ENCODE assay signal across 8 mouse cellular contexts in genomic region chr4:134401856-134402570, GRCm38 (mm10). TPM values are rescaled to one million over a fixed set of nuclear protein-coding genes. Genes with fewer than 3 reads are reported as not detected.
DNase-seq lines count a peak whose midpoint lies in the region; ATAC-seq and TF ChIP-seq lines count a peak whose summit lies in the region.

No protein-coding gene starts in this region.

- peaks cover 20% of the 10 kb centered on the region for H3K4me1 ChIP-seq in lung, embryonic 16.5 days (replicated peaks; ENCODE audit: control insufficient read depth, insufficient read depth, low read length)
- H3K4me1 ChIP-seq in embryonic facial prominence, embryonic 13.5 days = peaks cover 23% of the 10 kb centered on the region
- H3K4me1 ChIP-seq in intestine, embryonic 15.5 days (replicated peaks) = peaks cover 28% of the 10 kb centered on the region

- H3K9me3 ChIP-seq in lung, embryonic 16.5 days (ENCODE audit: control insufficient read depth, low read length) = no peaks in the 10 kb centered on the region
- no peaks in the 10 kb centered on the region for H3K9me3 ChIP-seq in embryonic facial prominence, embryonic 13.5 days
- H3K9me3 ChIP-seq in intestine, embryonic 15.5 days = no peaks in the 10 kb centered on the region

- ATAC-seq in lung, embryonic 16.5 days (ENCODE audit: low read depth) = no peak
- no peak for ATAC-seq in embryonic facial prominence, embryonic 13.5 days (ENCODE audit: insufficient number of reproducible peaks, insufficient read depth, low FRiP score, low TSS enrichment, low read depth)
- ATAC-seq in intestine, embryonic 15.5 days = peak; percentile 52

- H3K4me3 ChIP-seq in lung, embryonic 16.5 days (ENCODE audit: low read length) = no peak overlapping the region
- H3K4me3 ChIP-seq in embryonic facial prominence, embryonic 13.5 days = peak overlapping the region; percentile 43; the same call in 1 of the 2 replicates
- no peak overlapping the region for H3K4me3 ChIP-seq in intestine, embryonic 15.5 days (replicated peaks)
- no peak overlapping the region for H3K4me3 ChIP-seq in myocyte

- TF ChIP-seq POLR2A in myocyte (IDR thresholded peaks at IDR 0.05; ENCODE audit: insufficient read length, low read depth) = no peak

- no peak for DNase-seq in lung, postnatal 4 days
- DNase-seq in layer of hippocampus, adult 11-12 months (ENCODE audit: low spot score) = no peak
- no peak for DNase-seq in embryo, embryonic 11 days
- no peak for DNase-seq in spleen, adult 12 weeks (ENCODE audit: low spot score)

- H3K27me3 ChIP-seq in lung, embryonic 16.5 days (ENCODE audit: control insufficient read depth, insufficient read depth, low read depth, low read length) = no peaks in the 10 kb centered on the region
- H3K27me3 ChIP-seq in embryonic facial prominence, embryonic 13.5 days = no peaks in the 10 kb centered on the region
- no peaks in the 10 kb centered on the region for H3K27me3 ChIP-seq in intestine, embryonic 15.5 days (replicated peaks)
- no peaks in the 10 kb centered on the region for H3K27me3 ChIP-seq in myocyte (ENCODE audit: control insufficient read depth, insufficient read depth, insufficient read length)

- WGBS in lung, embryonic 16.5 days = 54% methylated on average over 16 of the region's 16 CpGs
- WGBS in embryonic facial prominence, embryonic 13.5 days = 60% methylated on average over 16 of the region's 16 CpGs
- 46% methylated on average over 16 of the region's 16 CpGs for WGBS in intestine, embryonic 15.5 days

- H3K4me2 ChIP-seq in lung, embryonic 16.5 days (ENCODE audit: low read depth, low read length) = peak overlapping the region; percentile 77
- H3K4me2 ChIP-seq in embryonic facial prominence, embryonic 13.5 days = peak overlapping the region; percentile 66
- H3K4me2 ChIP-seq in intestine, embryonic 15.5 days (replicated peaks) = peak overlapping the region; percentile 72
- peak overlapping the region; percentile 77 for H3K4me2 ChIP-seq in myocyte (ENCODE audit: low read depth)

- H3K79me2 ChIP-seq in myocyte (ENCODE audit: control insufficient read depth, insufficient read depth) = no peaks in the 10 kb centered on the region

- H3K27ac ChIP-seq in lung, embryonic 16.5 days (ENCODE audit: low read length) = no peak overlapping the region
- no peak overlapping the region for H3K27ac ChIP-seq in embryonic facial prominence, embryonic 13.5 days
- H3K27ac ChIP-seq in intestine, embryonic 15.5 days = peak overlapping the region; percentile 40; the same call in 1 of the 2 replicates

- H3K36me3 ChIP-seq in lung, embryonic 16.5 days (ENCODE audit: control insufficient read depth, insufficient read depth, low read length) = no peaks in the 10 kb centered on the region
- 0 out of 2 replicates have a peak, but pooled peaks cover 5% of the 10 kb centered on the region for H3K36me3 ChIP-seq in embryonic facial prominence, embryonic 13.5 days
- no peaks in the 10 kb centered on the region for H3K36me3 ChIP-seq in intestine, embryonic 15.5 days
- H3K36me3 ChIP-seq in myocyte (ENCODE audit: control insufficient read depth, insufficient read depth) = no peaks in the 10 kb centered on the region

- H3K9ac ChIP-seq in lung, embryonic 16.5 days (ENCODE audit: low read length) = no peak overlapping the region
- 0 out of 2 replicates have a peak overlapping the region, but pooled peaks have one; percentile 32 for H3K9ac ChIP-seq in embryonic facial prominence, embryonic 13.5 days
- 0 out of 2 replicates have a peak overlapping the region, but pooled peaks have one; percentile 20 for H3K9ac ChIP-seq in intestine, embryonic 15.5 days

- H3ac ChIP-seq in myocyte (ENCODE audit: control insufficient read depth, insufficient read length) = no peak overlapping the region

TF ChIP-seq in myocyte, 11 proteins besides CTCF, POLR2A, EP300 and RAD21:
- peak in 1 of 3 experiments; percentile 27 for TF ChIP-seq MYOG (IDR thresholded peaks at IDR 0.05; ENCODE audit: control insufficient read depth in 1 of 3, insufficient read depth in 1 of 3, insufficient read length in 2 of 3, low read depth in 2 of 3)
- TF ChIP-seq E2F4 (IDR thresholded peaks at IDR 0.05; ENCODE audit: insufficient read depth) = no peak

RNA-seq across cellular contexts. Expression of gene Pafah2, which starts 5.9 kb away (rescaled TPM):
- 14.3 and 14.6 TPM in 2 replicates for polyA plus RNA-seq in lung, embryonic 16.5 days (2015; fragmentation: Nextera tagmentation; extraction: Ambion mirVana)
- 12.0 and 13.0 TPM in 2 replicates for polyA plus RNA-seq in embryonic facial prominence, embryonic 13.5 days (2015; fragmentation: Nextera tagmentation; extraction: Ambion mirVana)
- 42.4 and 42.6 TPM in 2 replicates for polyA plus RNA-seq in intestine, embryonic 15.5 days (2015; fragmentation: Nextera tagmentation; extraction: Ambion mirVana)
- 7.1 TPM for polyA plus RNA-seq in myocyte (2012; fragmentation: generic; extraction: Trizol)

RNA-seq across cellular contexts. Expression of gene Extl1, which starts 18.4 kb away (rescaled TPM):
- 1.8 and 2.5 TPM in 2 replicates for polyA plus RNA-seq in lung, embryonic 16.5 days (2015; fragmentation: Nextera tagmentation; extraction: Ambion mirVana)
- polyA plus RNA-seq in embryonic facial prominence, embryonic 13.5 days (2015; fragmentation: Nextera tagmentation; extraction: Ambion mirVana) = 4.5 and 5.4 TPM in 2 replicates
- polyA plus RNA-seq in intestine, embryonic 15.5 days (2015; fragmentation: Nextera tagmentation; extraction: Ambion mirVana) = 1.4 and 1.5 TPM in 2 replicates
- 22.4 TPM for polyA plus RNA-seq in myocyte (2012; fragmentation: generic; extraction: Trizol)

RNA-seq across cellular contexts. Expression of gene Slc30a2, which starts 59.0 kb away (rescaled TPM):
- polyA plus RNA-seq in lung, embryonic 16.5 days (2015; fragmentation: Nextera tagmentation; extraction: Ambion mirVana) = 0.29 and 0.43 TPM in 2 replicates
- 0.34 and 0.38 TPM in 2 replicates for polyA plus RNA-seq in embryonic facial prominence, embryonic 13.5 days (2015; fragmentation: Nextera tagmentation; extraction: Ambion mirVana)
- polyA plus RNA-seq in intestine, embryonic 15.5 days (2015; fragmentation: Nextera tagmentation; extraction: Ambion mirVana) = 4.4 and 4.5 TPM in 2 replicates
- polyA plus RNA-seq in myocyte (2012; fragmentation: generic; extraction: Trizol) = 0.35 TPM
